Mouse (Mus musculus) embryo, embryonic 10.5 days (tissue): Measurements from ENCODE around the gene Urah.
A peak's percentile ranks its signal among the peaks of the same experiment; 100 is the strongest.

ENCODE experiments used
- DNase-seq: peaks from one replicate; pipeline ENCODE4 v3.0.0-alpha.2; 2015; ENCODE audit warnings: low spot score

The Urah gene

DNA sequence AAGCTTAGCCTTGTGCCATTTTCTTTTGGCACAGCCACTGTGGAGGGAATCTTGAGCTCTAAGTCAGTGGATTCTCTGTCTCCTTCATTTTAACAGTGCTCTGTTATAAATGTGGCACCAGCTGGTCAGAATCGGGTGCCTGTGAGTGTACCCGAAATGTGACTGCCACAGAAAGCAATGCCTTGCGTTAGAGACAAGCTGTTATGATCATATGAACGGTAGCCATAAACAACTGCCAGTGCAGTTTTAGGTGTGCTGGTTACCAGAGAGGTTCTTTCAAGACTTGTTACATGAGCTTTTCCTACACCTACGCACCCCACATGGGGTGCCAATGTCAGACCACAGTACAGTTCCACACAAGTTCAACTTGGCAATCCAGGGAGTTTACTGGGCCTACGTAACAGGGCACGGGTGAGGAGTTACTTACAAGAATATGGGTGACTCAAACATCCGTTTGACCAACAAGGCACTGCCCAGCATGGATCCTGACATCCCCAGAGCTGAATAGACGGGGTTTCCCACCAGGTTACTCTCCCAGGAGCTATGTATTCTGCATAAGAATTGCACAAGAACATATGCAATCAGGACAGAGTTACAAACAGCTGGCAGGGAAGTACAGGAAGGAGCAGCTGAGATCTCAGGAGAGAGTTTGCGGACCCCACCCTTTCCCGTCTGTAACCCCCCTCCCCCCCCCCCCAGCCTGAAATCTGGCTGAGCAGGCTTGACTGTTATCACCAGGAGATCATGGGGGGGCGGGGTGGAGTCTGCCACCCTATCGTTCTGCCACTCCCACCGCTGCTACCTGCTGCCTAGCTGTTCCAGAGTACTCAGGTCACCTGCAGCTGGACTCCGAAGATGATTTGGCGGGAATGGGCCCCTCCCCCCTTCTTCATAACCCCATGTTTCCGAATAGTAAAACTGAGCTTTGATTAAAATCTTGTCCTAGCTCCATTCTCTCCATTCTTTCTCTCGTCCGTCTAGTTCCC lies 6.2 kb downstream of the Urah start:
- no peak for DNase-seq

DNA sequence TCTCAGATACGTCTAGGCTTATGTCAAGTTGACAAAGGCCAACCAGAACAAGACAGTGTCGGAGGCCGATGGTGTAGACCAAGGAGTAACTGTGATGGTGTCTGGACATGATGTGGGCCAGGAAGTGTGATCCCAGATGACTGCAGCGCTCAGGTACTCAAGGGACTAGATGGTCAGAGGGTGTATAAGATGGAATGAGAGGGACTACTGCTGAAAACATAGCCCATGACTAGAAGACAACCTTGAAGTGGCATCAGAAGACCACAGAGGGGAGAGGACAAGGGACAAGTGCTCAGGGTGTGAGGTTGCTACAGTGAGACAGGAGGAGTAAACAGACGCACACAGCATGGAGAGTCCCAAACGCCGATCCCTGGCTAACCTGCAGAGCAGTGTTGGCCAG lies 9.0 kb downstream of the Urah start:
- DNase-seq, result no peak

DNA sequence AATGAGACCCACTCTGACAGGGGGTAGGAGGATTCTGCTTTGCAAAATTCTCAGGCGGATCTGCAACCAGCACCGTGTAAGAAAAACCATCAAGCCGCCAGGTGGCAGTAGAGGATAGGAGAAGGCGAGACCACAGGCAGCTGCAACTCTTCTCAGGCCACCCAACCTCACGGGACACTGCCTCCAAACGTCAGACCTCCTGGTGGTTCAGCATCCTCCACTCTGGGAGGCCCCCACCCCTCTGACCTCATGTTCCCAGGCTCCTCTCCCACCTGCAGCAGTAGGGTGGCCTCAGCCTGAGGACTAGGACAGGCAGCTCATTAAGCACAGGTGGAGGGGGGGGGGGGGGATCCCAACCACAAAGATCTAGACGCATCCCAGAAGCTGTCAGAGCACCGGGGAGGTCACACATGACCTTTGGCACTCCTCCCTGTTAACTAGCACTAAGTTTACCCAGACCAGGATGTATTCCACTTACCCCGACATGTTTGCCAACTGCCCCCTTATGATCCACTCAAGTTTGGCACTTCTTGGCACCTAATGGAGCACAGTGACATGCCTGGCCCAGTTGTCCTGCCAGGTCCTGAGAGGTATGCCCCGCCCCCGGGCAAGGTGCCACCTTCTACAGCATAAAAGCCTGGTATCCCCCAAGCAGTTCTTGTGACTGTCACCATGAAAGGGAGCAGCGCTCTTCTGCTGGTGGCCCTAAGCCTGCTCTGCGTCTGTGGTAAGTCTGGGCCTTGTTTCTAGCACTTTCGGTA lies 10.3 kb downstream of the Urah start, which contains the start of gene Scgb1c1:
Gene Scgb1c1, plus strand, starts transcription at position 643 of the 761 bp plus-strand sequence.
- peak; percentile 91 for DNase-seq

DNA sequence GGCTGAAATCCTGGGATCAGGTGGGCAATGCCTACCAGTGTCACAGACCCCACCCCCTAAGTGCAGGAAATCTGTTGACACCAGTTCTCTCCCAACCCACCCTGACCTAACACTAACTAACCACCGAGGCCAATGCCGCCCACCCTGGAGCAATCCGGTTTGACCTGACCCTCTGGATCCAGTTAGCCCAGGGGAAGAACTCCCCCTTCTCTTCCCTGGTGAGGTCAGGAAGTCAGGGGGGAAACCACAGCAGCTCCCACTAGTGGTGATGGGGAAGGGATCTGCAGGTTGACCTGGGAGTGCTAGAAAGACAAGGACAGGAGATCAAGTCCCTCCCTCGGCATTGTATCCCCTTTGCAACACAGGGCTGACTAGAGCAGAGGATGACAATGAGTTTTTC lies 10.9 kb downstream of the Urah start:
- DNase-seq, result no peak

DNA sequence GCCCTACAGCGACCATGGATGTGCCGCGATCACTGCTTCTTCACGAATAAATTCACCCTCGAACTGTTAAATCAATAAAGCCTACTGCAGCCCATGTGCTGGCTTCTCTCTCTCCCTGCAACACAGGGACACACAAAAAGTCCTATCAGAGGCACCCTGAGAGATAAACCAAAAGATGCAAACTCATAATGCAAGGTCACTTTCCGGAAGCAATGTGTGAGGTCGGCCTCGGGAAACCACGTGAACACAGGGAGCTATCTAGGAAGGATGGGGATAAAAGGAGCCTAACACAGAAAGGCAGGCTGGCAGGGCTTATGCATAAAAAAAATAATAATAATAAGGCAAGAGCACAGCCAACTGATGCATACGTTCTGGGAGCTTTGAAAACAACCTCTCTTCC lies 11.9 kb downstream of the Urah start:
- no peak for DNase-seq

DNA sequence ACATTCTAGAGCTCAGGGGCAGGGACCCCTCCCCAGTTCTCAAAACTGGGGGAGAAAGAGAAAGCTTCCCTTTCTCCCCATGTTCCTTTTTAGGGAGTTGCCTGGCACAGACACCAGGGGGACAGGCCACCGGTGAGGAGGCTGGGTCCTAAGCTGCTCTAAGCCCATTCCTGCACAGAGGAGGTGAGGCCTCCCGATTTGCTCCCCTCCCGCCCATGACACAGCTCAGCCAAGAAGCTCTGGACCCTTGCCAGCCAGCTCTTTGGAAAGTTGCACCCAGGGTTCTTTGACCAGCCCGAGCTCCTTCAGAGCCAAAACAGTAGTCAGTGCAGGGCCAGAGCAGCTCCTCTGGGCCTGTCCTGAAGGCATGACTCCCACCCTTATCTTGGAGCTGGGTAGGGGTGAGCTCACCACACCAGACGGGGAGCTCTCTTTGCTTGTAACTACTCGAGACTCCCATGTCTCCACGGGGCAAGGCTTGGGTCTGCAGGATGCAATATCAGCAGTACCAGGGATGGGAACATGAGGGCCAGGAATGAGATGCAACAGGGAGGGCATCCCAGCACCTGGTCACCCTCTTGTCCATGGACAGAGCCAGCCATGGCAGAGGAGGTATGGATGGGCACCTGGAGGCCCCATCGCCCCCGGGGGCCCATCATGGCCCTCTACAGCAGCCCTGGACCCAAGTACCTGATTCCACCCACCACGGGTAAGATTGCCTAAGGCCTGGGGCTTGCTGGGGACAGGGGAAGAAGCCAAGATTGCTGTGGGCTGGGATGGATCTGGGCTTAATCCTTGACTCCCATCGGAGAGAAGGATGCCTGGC lies 13.2 kb downstream of the Urah start, which contains the start of gene Odf3:
Gene Odf3, plus strand, starts transcription at position 51 of the 826 bp plus-strand sequence.
- no peak for DNase-seq

DNA sequence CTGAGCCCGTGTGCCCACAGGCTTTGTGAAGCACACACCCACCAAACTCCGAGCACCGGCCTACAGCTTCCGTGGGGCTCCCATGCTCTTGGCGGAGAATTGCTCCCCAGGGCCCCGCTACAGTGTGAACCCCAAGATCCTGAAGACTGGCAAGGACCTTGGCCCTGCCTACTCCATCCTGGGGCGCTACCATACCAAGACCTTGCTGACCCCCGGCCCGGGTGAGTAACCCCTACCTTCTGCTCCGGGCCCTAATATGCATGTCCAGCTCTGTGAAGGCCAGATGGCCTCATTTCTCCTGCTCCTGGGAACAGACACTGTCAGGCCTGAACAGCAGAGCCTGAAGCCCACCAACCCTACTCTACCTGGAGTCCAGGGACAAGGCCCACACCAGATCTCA lies 13.8 kb downstream of the Urah start:
- no peak for DNase-seq

DNA sequence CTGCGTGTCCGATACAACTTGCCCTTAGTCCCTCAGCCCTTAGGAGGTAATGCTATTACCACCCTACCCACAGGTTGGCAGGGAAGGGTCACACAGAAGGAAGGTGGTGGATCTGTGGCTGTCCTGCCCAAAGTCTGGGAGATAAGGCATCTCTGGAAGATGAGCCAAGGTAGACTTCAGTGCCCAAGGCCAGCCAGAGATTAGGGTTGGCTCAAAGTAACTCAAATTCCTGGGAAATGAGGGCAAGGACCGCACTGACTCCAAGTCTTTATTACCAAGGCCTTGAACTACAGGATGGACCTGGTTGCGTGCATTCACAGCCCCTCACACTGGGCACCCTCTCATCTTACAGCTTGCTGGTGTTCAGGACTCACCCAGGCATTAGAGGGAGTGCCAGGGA lies 17.1 kb downstream of the Urah start:
- no peak for DNase-seq

DNA sequence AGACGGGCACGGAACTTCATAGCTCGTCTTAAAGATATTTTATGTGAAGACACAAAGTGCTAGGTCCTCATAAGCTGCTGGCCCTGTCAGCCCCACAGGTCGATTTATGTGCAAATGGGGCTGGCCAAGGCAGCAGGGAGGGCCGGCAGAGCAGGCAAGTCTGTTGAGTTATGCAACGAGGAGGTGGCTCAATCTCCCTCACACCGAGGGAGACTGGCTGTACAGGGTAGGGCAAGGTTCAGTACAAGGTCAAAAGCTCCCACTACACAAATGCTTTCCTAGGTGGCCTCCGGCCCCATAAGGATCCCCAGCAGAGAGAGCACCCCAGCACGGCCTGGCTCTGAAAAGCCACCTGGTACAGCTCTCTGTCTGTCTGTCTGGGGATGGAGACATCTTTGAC lies 18.6 kb downstream of the Urah start:
- DNase-seq, result no peak

DNA sequence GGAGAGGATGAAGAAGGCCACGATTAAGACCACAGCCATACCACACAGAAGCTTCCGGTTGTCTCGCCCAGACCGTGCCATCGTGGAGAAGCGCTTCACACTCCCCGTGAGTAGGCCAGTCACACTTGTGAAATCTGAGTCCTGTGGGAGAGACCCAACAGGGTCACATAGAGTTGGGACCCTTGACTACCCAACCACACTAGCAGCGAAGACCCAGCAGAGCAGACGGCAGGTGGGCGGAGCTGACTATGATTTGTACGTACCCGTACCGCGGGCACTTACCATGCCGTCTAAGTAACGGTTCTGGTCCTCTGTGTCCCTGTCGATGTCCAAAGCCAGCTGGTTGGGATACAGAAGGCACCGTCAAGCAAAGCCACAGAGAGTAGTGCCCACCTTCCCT lies 19.7 kb downstream of the Urah start:
- no peak for DNase-seq

DNA sequence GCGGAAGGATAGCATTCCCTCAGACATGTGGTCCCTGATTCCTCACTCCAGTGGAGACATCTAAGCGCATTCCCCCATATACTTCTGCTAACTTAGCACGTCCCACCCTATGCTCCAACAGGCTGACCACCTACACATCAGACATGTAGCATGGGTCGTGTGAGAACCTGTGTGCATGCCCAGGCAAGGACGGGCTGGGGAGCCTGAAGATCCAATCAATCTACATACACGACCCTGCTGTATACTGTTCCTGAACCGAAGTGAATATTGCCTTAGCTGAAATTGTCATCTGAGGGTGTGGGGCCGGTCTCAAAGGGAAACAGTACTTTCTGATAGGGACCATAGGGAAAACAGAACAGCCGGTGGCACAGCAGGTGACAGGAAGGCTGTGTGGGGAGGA lies 20.4 kb downstream of the Urah start:
- no peak for DNase-seq

DNA sequence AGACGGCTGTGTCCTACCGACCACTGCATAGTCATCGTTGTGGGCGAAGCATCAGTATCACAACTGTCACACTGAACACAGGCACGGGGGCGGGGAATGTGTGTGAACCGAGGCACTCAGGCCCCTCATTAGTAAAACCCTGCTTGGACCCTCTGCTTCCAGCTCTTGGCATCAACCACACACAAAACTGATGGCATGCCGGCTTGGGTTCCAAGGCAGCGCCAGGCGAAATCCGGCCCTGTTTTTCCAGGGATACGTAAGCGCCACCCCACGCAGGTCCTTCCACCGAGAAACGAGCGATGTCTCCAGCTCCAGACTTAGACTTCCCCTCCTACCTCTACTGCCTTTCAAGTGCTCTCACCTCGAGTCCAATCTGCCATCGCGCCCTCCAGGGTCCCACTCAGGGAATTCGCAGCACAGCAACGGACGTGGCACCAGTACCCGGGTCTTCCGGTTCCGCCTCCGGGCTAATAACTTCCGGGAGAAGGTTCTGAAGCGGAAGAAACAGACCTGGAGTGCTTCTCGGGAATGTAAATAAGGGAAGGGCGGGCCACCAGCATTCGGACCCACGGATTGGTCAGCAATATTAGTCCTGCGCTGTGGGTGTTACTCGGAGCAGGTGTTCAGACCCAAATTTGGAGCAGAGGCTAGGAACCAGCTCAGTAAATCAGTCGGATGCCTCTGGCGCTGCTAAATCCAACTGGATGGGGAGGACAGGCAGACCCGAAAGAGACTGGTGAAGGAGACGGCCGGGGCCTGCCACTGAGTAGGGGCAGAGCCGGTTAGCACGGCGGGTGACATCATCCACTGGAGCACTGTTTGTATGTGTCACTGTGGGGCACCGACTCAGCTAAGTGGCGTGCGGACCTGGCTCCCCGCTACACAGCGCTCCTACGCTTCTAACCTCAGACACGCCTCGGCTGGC lies 21.3 kb downstream of the Urah start, which contains the start of gene Gm45785:
Gene Gm45785, minus strand, starts transcription at position 472 of the 925 bp plus-strand sequence.
- DNase-seq, result peak; percentile 94

DNA sequence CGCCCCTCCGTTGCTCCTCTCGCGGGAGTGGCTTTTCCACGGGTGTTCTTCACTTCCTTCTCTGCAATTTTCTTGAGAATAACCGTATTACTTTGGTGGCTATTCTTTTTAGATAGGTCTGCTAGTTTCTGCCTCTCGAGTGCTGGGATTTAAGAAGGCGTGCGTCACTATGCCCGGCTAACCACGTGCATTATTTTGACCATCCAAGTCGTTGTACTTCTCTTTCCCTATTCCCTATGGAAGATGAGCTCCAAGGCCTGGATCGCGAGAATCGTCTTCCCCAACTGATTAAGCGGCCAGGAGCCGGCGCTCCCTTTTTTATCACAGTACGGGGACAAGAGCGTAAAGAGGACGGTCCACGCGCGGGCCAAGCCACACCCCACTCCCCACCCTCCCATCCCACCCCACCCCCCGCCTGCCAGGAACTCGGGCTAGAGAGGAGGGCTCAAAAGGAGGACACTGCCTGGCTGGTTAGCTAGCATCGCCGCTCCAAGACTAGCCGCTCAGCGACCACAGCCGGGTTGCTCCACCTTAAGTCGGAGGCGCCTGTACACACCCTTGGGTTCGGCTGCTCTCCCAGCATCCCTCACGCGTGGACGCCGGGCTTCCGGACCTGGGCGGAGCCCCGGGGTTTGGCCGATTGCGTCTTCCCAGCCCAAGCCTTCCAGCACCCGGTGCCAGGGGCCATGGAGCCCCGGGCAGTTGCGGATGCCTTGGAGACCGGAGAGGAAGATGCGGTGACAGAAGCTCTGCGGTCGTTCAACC lies 22.1 kb downstream of the Urah start, which contains the start of gene Ric8a:
Gene Ric8a, plus strand, starts transcription at position 173 of the 765 bp plus-strand sequence.
- peak; percentile 81 for DNase-seq

DNA sequence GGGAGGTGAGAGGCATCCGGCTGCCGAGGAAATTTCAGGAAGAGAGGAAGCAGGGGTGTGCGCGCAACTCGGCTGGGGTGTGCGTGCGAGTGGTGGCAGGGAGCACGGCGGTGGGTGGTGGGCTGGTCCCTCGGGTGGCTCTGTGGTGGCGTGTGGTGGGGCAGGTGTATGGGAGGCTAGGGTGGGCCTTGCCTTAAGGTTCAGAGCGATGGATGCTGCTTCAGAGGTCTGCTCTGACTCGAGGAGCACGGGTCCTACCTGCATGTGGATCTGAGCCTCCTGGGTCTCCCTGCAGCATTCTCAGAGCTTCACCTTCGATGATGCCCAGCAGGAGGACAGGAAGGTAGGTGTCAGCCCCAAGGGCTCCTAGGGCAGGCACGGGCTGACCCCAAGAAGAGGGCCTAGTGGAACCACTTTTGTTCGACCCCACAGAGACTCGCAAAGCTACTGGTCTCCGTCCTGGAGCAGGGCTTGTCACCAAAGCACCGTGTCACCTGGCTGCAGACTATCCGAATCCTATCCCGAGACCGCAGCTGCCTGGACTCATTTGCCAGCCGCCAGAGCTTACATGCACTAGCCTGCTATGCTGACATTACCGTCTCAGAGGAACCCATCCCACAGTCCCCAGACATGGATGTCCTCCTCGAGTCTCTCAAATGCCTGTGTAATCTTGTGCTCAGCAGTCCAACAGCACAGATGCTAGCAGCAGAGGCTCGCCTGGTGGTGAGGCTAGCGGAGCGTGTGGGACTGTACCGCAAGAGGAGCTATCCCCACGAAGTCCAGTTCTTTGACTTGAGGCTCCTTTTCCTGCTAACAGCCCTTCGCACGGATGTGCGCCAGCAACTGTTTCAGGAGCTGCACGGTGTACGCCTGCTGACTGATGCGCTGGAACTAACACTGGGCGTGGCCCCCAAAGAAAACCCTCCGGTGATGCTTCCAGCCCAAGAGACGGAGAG lies 23.0 kb downstream of the Urah start, which contains the start of gene Bet1l:
Gene Bet1l, minus strand, starts transcription at position 28 of the 956 bp plus-strand sequence.
- peak; percentile 12 for DNase-seq

DNA sequence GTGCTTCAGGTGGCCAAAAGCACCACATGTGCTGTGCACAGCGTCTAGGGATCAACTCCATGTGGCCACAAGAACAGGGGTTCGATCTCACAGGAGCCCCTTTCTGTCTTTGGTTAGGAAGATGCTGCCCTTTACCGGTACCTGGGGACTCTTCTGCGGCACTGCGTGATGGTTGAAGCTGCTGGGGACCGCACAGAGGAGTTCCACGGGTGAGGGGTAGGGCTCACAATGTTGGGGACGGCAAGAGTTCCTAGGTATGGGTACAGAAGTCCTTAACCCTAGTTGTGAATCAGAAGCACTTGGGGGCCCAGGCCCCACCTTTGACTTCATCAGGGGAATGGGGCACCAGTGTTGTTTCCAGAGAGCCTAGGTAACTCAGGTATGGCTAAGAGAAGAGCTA lies 23.9 kb downstream of the Urah start:
- DNase-seq, result no peak

DNA sequence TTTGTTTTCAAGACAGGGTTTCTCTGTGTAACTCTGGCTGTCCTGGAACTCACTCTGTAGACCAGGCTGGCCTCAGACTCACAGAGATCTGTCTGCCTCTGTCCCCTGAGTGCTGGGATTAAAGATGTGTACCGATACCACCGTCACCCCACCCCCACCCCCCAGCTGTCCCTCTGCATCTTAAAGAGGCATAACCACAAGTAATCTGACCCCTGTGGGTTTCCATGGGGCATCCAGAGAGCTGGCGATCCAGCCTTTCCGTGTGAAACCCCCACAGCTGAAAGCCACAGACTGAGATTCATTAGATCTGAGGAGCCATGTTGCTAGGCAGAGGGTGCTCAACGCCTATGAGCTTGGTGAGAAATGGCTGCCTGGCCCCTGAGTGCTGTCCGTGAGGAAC lies 25.2 kb downstream of the Urah start:
- no peak for DNase-seq

DNA sequence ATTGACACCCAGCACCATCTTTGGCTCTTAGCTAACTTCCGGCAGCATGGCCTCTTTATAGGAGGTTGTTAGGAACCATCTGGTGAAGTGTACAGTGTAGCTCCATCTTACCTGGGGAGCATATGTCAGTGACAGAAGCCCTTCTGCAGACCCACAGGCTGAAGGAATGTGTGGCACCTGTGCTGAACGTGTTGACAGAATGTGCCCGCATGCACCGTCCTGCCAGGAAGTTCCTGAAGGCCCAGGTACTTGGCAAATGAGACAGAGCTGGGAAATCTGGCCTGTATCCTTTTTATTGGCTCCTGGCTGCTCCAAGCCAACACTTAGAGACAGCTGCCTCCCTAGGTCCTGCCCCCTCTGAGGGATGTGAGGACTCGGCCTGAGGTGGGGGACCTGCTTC lies 25.9 kb downstream of the Urah start:
- DNase-seq, result no peak

DNA sequence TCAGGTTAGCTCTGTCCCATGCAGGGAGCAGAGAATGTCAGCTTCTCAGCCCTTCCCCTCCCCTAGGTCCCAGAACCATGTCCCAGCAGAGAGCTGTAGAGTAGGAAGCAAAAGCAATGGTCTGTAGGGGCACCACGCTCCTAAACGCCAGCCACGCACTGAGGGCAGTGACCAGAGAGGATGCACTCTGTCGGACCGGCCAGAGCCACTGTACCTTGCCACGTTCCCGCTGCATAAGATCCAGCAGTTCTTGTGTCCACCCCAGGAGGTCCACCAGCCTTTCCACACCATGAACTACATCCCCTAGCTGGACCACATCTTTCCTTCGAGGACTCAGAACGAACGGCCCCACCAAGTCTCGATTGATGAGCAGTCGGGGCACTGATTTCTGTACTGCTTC lies 29.9 kb downstream of the Urah start:
- no peak for DNase-seq

DNA sequence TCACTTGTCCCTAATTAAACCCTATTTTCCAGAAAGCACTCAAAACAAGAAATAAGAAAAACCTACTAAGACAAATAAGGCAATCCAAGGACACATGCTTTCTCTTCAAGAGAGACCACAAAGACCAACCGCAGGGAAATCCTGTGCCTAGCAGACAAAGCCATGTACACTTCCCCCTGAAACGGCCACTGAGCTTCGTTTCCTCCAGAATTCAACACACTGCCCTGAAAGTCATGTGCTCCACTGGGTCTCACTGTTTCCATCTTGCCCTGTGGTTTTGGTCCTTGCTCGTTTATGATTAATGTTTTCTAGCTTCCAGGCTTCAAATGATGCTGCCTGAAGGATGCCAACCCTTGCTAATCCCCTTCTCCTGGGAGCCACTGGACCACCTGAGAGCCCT lies 39.4 kb downstream of the Urah start:
- no peak for DNase-seq
